Mouse (Mus musculus) intestine, embryonic 15.5 days (tissue): ENCODE data around the gene Plagl2. TPM values are rescaled to one million over a fixed set of nuclear protein-coding genes. Genes with fewer than 3 reads are reported as not detected.

Experiments used
- ATAC-seq: fragments of 200-750 bp; cut with Nextera tagmentation; 2 replicates; pipeline ENCODE4 v1.8.0; 2017; ENCODE audit warnings: moderate TSS enrichment, moderate library complexity
- H3K27ac ChIP-seq: fragments of 300-500 bp; sonication (generic); 2 replicates; pipeline ENCODE4 v1.5.1; 2015; ENCODE audit warnings: mild to moderate bottlenecking, inconsistent platforms
- H3K27me3 ChIP-seq: fragments of 300-500 bp; sonication (generic); replicated peaks from 2 replicates; pipeline ENCODE4 v1.6.1; 2015; ENCODE audit warnings: inconsistent platforms
- H3K36me3 ChIP-seq: fragments of 300-500 bp; sonication (generic); 2 replicates; pipeline ENCODE4 v1.6.1; 2015; ENCODE audit warnings: inconsistent platforms
- H3K4me1 ChIP-seq: fragments of 300-500 bp; sonication (generic); replicated peaks from 2 replicates; pipeline ENCODE4 v1.6.1; 2015; ENCODE audit warnings: inconsistent platforms
- H3K4me2 ChIP-seq: fragments of 300-500 bp; sonication (generic); replicated peaks from 2 replicates; pipeline ENCODE4 v1.6.1; 2015; ENCODE audit warnings: mild to moderate bottlenecking, inconsistent platforms
- H3K4me3 ChIP-seq: fragments of 300-500 bp; sonication (generic); replicated peaks from 2 replicates; pipeline ENCODE4 v1.5.1; 2015; ENCODE audit warnings: inconsistent platforms
- H3K9ac ChIP-seq: fragments of 300-500 bp; sonication (generic); 2 replicates; pipeline ENCODE4 v1.6.1; 2015; ENCODE audit warnings: inconsistent platforms
- H3K9me3 ChIP-seq: fragments of 300-500 bp; sonication (generic); 2 replicates; pipeline ENCODE4 v1.6.1; 2016; ENCODE audit warnings: inconsistent platforms
- WGBS: fragments of 180-500 bp; shearing (Covaris S2); methylation state at CpG from one replicate; pipeline ENCODE4 v1.1.7; 2015; 5-methylcytosine and 5-hydroxymethylcytosine counted together
- polyA plus RNA-seq: library from polyadenylated mRNA; unstranded; fragments of >200 nt; fragmentation: Nextera tagmentation; extraction: Ambion mirVana; gene quantifications from 2 replicates; pipeline ENCODE4 v1.2.1, GENCODE M21; 2015

Plagl2 gene
- polyA plus RNA-seq, 1 experiment from 2014 or later = 48.0 TPM

DNA sequence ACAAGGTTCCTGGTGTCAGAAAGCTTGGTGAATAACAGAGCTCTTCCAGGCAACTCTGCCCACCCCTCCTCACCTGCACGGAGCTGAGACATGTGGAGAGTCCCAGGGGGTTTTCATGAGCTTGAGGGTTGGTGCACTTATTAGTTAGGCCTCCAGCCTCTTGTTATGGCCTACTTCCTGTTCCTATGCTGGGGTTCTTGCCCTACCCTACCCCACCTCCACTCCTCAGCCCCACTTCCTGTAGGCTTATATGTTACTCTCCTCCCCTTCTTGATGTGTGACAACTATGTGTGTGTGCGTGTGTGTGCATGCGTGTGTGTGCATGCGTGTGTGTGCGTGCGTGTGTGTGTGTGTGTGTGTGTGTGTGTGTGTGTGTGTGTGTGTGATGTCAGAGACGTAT, 21.8 kb upstream of the Plagl2 start:
- Histone ChIP-seq H3K4me2 (no peak overlapping the region), H3K9ac (no peak overlapping the region), H3K27ac (no peak overlapping the region), H3K9me3 (no peaks in the 10 kb centered on the region), H3K27me3 (no peaks in the 10 kb centered on the region), H3K4me3 (no peak overlapping the region), H3K36me3 (peaks cover 34% of the 10 kb centered on the region), H3K4me1 (0 out of 2 replicates have a peak, but pooled peaks cover 7% of the 10 kb centered on the region)
- ATAC-seq = no peak
- WGBS = 91% methylated on average over 7 of the region's 7 CpGs

- ATAC-seq = peak; percentile 63
- Histone ChIP-seq H3K27me3 (no peaks in the 10 kb centered on the region), H3K36me3 (peaks cover 20% of the 10 kb centered on the region), H3K4me3 (no peak overlapping the region), H3K4me2 (no peak overlapping the region; the same call in 1 of the 2 replicates), H3K4me1 (0 out of 2 replicates have a peak, but pooled peaks cover 11% of the 10 kb centered on the region), H3K27ac (peak overlapping the region; percentile 89), H3K9me3 (no peaks in the 10 kb centered on the region), H3K9ac (no peak overlapping the region)
- 24% methylated on average over 3 of the region's 3 CpGs for WGBS
These were observed 18.8 kb upstream of the Plagl2 start for GRCm38 (mm10) chr2:153259864-153260674.

DNA sequence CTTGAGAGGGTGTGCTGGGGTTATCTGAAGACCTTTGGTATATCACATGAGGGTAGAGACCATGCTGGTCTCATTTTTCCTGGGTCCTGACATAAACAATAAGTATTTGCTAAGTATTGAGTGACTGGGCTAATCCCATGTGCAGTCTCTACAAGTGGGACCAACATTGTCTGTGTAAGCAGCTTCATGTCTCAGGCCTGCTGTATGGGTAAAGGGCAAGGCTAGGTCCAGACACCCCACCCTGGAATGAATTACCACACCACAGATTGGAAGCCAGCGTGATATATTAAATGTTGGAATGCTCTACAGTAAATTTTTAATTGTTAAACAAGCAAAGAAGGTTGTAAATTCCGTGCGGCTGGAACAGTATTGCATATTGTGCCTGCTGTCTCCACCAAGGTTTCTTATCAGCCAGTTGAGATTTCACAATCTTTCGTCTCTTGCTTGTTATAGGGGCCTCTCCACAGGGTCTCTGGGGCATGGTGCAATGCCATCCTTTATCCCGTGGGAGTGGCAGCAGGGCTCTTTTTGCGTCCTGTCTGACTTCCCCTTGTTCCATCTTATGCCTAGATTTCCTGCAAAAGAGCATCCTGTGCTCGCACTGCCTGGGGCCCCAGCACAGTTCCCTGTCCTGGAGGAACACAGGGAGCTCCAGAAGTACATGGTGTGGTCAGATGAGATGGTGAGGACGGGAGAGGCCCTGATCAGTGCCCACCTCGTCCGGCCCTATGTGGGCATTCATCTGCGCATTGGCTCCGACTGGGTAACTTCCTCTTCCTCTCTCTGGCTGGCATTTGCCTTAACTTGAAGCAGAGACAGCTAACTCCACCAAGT, 18.0 kb upstream of the Plagl2 start:
- Histone ChIP-seq H3K27me3 (no peaks in the 10 kb centered on the region), H3K27ac (peak overlapping the region; percentile 89), H3K9ac (no peak overlapping the region), H3K4me1 (0 out of 2 replicates have a peak, but pooled peaks cover 11% of the 10 kb centered on the region), H3K4me2 (no peak overlapping the region; the same call in 1 of the 2 replicates), H3K9me3 (no peaks in the 10 kb centered on the region), H3K36me3 (peaks cover 20% of the 10 kb centered on the region), H3K4me3 (no peak overlapping the region)
- peak; percentile 95 for ATAC-seq
- WGBS = 66% methylated on average over 12 of the region's 12 CpGs

DNA sequence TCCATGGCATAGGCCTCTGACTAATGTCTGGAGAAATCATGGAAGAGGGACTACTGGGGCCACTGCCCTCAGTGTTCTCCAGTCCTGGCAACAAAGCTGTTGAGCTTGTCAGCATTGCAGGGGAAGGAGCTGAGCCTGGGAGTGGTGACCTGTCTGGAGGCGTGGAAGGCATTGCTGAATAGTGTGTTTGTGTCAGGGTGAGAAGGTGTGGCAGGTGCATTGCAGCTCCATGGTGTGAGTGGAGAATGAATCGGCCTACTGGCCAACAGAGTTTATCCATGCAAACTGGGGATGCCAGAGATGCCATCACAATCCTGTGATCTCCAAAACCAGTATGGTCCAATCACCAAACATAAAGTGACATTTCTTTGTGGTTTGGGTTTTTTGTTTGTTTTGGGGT, 15.4 kb upstream of the Plagl2 start:
- 0 out of 2 replicates have a peak overlapping the region, but pooled peaks have one; percentile 22 for H3K27ac ChIP-seq
- no peaks in the 10 kb centered on the region for H3K27me3 ChIP-seq
- ATAC-seq = no peak
- H3K4me3 ChIP-seq = no peak overlapping the region
- 64% methylated on average over 2 of the region's 2 CpGs for WGBS
- no peaks in the 10 kb centered on the region for H3K9me3 ChIP-seq
- H3K4me1 ChIP-seq = 0 out of 2 replicates have a peak, but pooled peaks cover 11% of the 10 kb centered on the region
- no peak overlapping the region for H3K4me2 ChIP-seq
- no peak overlapping the region for H3K9ac ChIP-seq
- peaks cover 12% of the 10 kb centered on the region; the same call in 1 of the 2 replicates for H3K36me3 ChIP-seq

DNA sequence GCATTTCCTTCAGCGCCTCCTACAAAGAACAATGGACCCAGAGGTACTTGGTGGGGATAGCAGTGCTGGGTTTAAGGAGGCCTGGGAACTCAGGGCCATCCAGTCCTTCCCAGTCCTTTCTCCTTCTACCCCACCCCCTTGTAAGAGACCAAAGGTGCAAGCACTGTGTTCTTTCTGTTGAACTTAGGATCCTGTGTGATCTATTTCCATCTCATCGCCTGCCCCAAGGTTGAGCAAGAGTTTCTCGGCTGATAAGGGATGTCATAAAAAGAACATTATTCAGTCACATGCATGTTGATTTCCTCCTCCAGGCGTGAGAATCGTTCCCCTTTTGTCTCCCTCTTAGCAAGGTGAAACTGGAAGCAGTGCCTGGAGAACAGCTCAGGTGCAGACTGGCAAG, 8.5 kb upstream of the Plagl2 start:
- 67% methylated on average over 5 of the region's 5 CpGs for WGBS

GRCm38 (mm10) chr2:153242156-153242555, 930 bp upstream of the Plagl2 start:
- Histone ChIP-seq H3K4me1 (peaks cover 24% of the 10 kb centered on the region), H3K27me3 (no peaks in the 10 kb centered on the region), H3K4me3 (peak overlapping the region; percentile 99), H3K4me2 (peak overlapping the region; percentile 81), H3K9ac (peak overlapping the region; percentile 99), H3K36me3 (peaks cover 3% of the 10 kb centered on the region; the same call in 1 of the 2 replicates), H3K9me3 (no peaks in the 10 kb centered on the region), H3K27ac (peak overlapping the region; percentile 97)
- WGBS = 50% methylated on average over 6 of the region's 6 CpGs
- ATAC-seq = no peak

More for the DNA sequence above, 8.5 kb upstream of the Plagl2 start:
- ATAC-seq = peak; percentile 97
- no peaks in the 10 kb centered on the region; the same call in 1 of the 2 replicates for H3K4me1 ChIP-seq
- H3K4me2 ChIP-seq = no peak overlapping the region
- H3K9me3 ChIP-seq = no peaks in the 10 kb centered on the region
- no peak overlapping the region for H3K4me3 ChIP-seq
- no peaks in the 10 kb centered on the region for H3K27me3 ChIP-seq
- no peak overlapping the region for H3K9ac ChIP-seq
- peaks cover 20% of the 10 kb centered on the region for H3K36me3 ChIP-seq
- peak overlapping the region; percentile 89 for H3K27ac ChIP-seq

- Histone ChIP-seq H3K9ac (peak overlapping the region; percentile 99), H3K4me3 (peak overlapping the region; percentile 99), H3K27ac (peak overlapping the region; percentile 97), H3K4me1 (peaks cover 30% of the 10 kb centered on the region), H3K36me3 (no peaks in the 10 kb centered on the region), H3K4me2 (peak overlapping the region; percentile 81), H3K9me3 (no peaks in the 10 kb centered on the region), H3K27me3 (no peaks in the 10 kb centered on the region)
- peak; percentile 78 for ATAC-seq
- WGBS = under 1% methylated on average over 33 of the region's 33 CpGs
These were observed 458 bp downstream of the Plagl2 start for GRCm38 (mm10) chr2:153240701-153241235.

GRCm38 (mm10) chr2:153239860-153240480, 1.3 kb downstream of the Plagl2 start:
- no peak for ATAC-seq
- 0 out of 2 replicates have a peak, but pooled peaks cover 4% of the 10 kb centered on the region for H3K36me3 ChIP-seq
- no peaks in the 10 kb centered on the region for H3K27me3 ChIP-seq
- peak overlapping the region; percentile 81 for H3K4me2 ChIP-seq
- H3K27ac ChIP-seq = peak overlapping the region; percentile 97
- WGBS = 4% methylated on average over 21 of the region's 22 CpGs
- peak overlapping the region; percentile 99 for H3K9ac ChIP-seq
- peak overlapping the region; percentile 99 for H3K4me3 ChIP-seq
- peaks cover 31% of the 10 kb centered on the region for H3K4me1 ChIP-seq
- no peaks in the 10 kb centered on the region for H3K9me3 ChIP-seq

GRCm38 (mm10) chr2:153239021-153239859, 2.0 kb downstream of the Plagl2 start:
- no peak for ATAC-seq
- Histone ChIP-seq H3K27ac (peak overlapping the region; percentile 97), H3K9me3 (no peaks in the 10 kb centered on the region), H3K4me3 (peak overlapping the region; percentile 99), H3K9ac (peak overlapping the region; percentile 99), H3K4me1 (peaks cover 31% of the 10 kb centered on the region), H3K27me3 (no peaks in the 10 kb centered on the region), H3K4me2 (peak overlapping the region; percentile 81), H3K36me3 (0 out of 2 replicates have a peak, but pooled peaks cover 7% of the 10 kb centered on the region)
- WGBS = 44% methylated on average over 7 of the region's 7 CpGs

DNA sequence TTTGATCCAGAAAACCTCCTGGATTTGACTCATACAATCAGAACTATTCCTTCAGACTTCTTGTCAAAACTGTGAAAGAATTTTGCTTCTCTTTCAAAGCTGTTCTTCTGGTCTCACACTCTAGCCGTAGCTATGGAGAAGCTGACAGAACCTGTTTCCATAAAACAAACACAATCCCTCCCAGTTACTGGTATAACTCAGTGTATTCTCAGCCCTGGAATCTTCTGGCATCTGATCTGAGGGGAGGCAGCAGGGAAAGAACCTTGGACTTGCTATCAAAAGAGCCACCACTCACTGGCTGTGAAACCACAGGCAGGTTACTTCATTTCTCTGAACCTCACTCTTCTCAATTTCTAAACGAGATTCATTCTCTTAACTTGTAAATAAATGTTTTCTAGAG, 2.8 kb downstream of the Plagl2 start:
- Histone ChIP-seq H3K9ac (peak overlapping the region; percentile 99; the same call in 1 of the 2 replicates), H3K36me3 (0 out of 2 replicates have a peak, but pooled peaks cover 10% of the 10 kb centered on the region), H3K27ac (peak overlapping the region; percentile 97), H3K4me1 (peaks cover 30% of the 10 kb centered on the region), H3K4me3 (peak overlapping the region; percentile 99), H3K4me2 (peak overlapping the region; percentile 81), H3K27me3 (no peaks in the 10 kb centered on the region), H3K9me3 (no peaks in the 10 kb centered on the region)
- no peak; the same call in 1 of the 2 replicates for ATAC-seq
- 45% methylated on average over 2 of the region's 2 CpGs for WGBS

- Histone ChIP-seq H3K4me2 (peak overlapping the region; percentile 81), H3K9me3 (no peaks in the 10 kb centered on the region), H3K4me3 (peak overlapping the region; percentile 99), H3K4me1 (peaks cover 28% of the 10 kb centered on the region), H3K36me3 (peaks cover 10% of the 10 kb centered on the region; the same call in 1 of the 2 replicates), H3K27me3 (no peaks in the 10 kb centered on the region), H3K27ac (peak overlapping the region; percentile 97), H3K9ac (peak overlapping the region; percentile 26; the same call in 1 of the 2 replicates)
- ATAC-seq = no peak
- WGBS = 64% methylated on average over 4 of the region's 4 CpGs
These were observed 3.3 kb downstream of the Plagl2 start for GRCm38 (mm10) chr2:153237891-153238290.
